Mouse (Mus musculus): ENCODE data around the gene Kat6b. TPM values are rescaled to one million over a fixed set of nuclear protein-coding genes. Genes with fewer than 3 reads are reported as not detected.

The Kat6b gene
- total and polyA plus RNA-seq, 3 experiments, result 2.3 to 10.9 (median 8.0) TPM

GRCm38 (mm10) chr14:21586481-21587118 lies 105.4 kb downstream of the Kat6b start:
- TF ChIP-seq JUN (IDR thresholded peaks at IDR 0.05; ENCODE audit: insufficient read depth, low read depth, low read length), result no peak
- TF ChIP-seq E2F4 (IDR thresholded peaks at IDR 0.05; ENCODE audit: insufficient replicate concordance, low read depth, low read length), result no peak
- Histone ChIP-seq H3K79me2 (replicated peaks; ENCODE audit: control insufficient read depth, extremely low read depth, insufficient read depth, poor library complexity, severe bottlenecking) (no peaks in the 10 kb centered on the region), H3K4me2 (ENCODE audit: insufficient read depth, low read depth, poor library complexity, severe bottlenecking) (no peak overlapping the region), H3K9ac (ENCODE audit: insufficient read depth, low read depth) (no peak overlapping the region), H3K27me3 (replicated peaks) (no peaks in the 10 kb centered on the region), H3K9me3 (replicated peaks; ENCODE audit: low read length) (no peaks in the 10 kb centered on the region), H3K4me1 (ENCODE audit: control insufficient read depth in 1 of 2, insufficient read depth in 2 of 2) (peaks cover 2 to 19% of the 10 kb centered on the region in 2 experiments; a peak in 3 of 4 replicates), H3K4me3 (replicated peaks in 1 of 3; ENCODE audit: low read depth in 2 of 3, low read length in 2 of 3, poor library complexity in 1 of 3) (no peak overlapping the region), H3K27ac (ENCODE audit: insufficient read depth, low read depth) (no peak overlapping the region), H3K36me3 (replicated peaks in 1 of 2; ENCODE audit: control insufficient read depth in 1 of 2, insufficient read depth in 1 of 2, low read length in 1 of 2) (peaks cover 0 to 2% of the 10 kb centered on the region in 2 experiments)
- dilution Hi-C loops (cut with MboI; ENCODE audit: extremely low pct_ligation_motif_present, extremely low pct_unique_long_range_greater_than_20kb, low sequenced_read_pairs), result no loop called here
- DNase-seq (ENCODE audit: extremely low read depth), result no peak
- in situ Hi-C loops (cut with MboI; ENCODE audit: low pct_ligation_motif_present, low pct_unique_long_range_greater_than_20kb, low sequenced_read_pairs), result no loop called here

- H3K9me3 ChIP-seq (replicated peaks; ENCODE audit: low read length), result peaks cover 2% of the 10 kb centered on the region
- H3K27me3 ChIP-seq (replicated peaks), result no peaks in the 10 kb centered on the region
- no peak for DNase-seq (ENCODE audit: extremely low read depth)
- in situ Hi-C loops (cut with MboI; ENCODE audit: low pct_ligation_motif_present, low pct_unique_long_range_greater_than_20kb, low sequenced_read_pairs) (no loop called here), dilution Hi-C loops (cut with MboI; ENCODE audit: extremely low pct_ligation_motif_present, extremely low pct_unique_long_range_greater_than_20kb, low sequenced_read_pairs) (no loop called here)
- H3K4me2 ChIP-seq (ENCODE audit: insufficient read depth, low read depth, poor library complexity, severe bottlenecking), result no peak overlapping the region
- no peak overlapping the region for H3K9ac ChIP-seq (ENCODE audit: insufficient read depth, low read depth)
- H3K27ac ChIP-seq (ENCODE audit: insufficient read depth, low read depth), result no peak overlapping the region
- peaks cover 2 to 7% of the 10 kb centered on the region in 2 experiments; a peak in 2 of 4 replicates for H3K4me1 ChIP-seq (ENCODE audit: control insufficient read depth in 1 of 2, insufficient read depth in 2 of 2)
- H3K79me2 ChIP-seq (replicated peaks; ENCODE audit: control insufficient read depth, extremely low read depth, insufficient read depth, poor library complexity, severe bottlenecking), result no peaks in the 10 kb centered on the region
- H3K36me3 ChIP-seq (replicated peaks in 1 of 2; ENCODE audit: control insufficient read depth in 1 of 2, insufficient read depth in 1 of 2, low read length in 1 of 2), result peaks cover 0 to 2% of the 10 kb centered on the region in 2 experiments
- TF ChIP-seq HCFC1 (IDR thresholded peaks at IDR 0.05; ENCODE audit: low read depth, low read length) (no peak), NRF1 (IDR thresholded peaks at IDR 0.05; ENCODE audit: low read depth, low read length) (no peak), GABPA (IDR thresholded peaks at IDR 0.05; ENCODE audit: insufficient replicate concordance, low read depth, low read length) (no peak), RCOR1 (conservative IDR thresholded peaks at IDR 0.05; ENCODE audit: low read depth, low read length) (no peak), USF1 (IDR thresholded peaks at IDR 0.05; ENCODE audit: low read depth, low read length) (no peak), ZC3H11A (IDR thresholded peaks at IDR 0.05; ENCODE audit: low read depth, low read length) (no peak), MXI1 (IDR thresholded peaks at IDR 0.05; ENCODE audit: low read depth, low read length) (no peak), JUND (conservative IDR thresholded peaks at IDR 0.05; ENCODE audit: low read depth, low read length) (no peak), POLR2AphosphoS2 (IDR thresholded peaks at IDR 0.05; ENCODE audit: low read depth, low read length) (no peak), MAZ (IDR thresholded peaks at IDR 0.05; ENCODE audit: low read depth, low read length) (no peak), SIN3A (IDR thresholded peaks at IDR 0.05; ENCODE audit: low read length) (no peak), MAX (IDR thresholded peaks at IDR 0.05; ENCODE audit: low read length) (no peak), KAT2A (IDR thresholded peaks at IDR 0.05; ENCODE audit: insufficient replicate concordance, low read length) (no peak), ETS1 (conservative IDR thresholded peaks at IDR 0.05; ENCODE audit: low read depth, low read length) (no peak), JUN (IDR thresholded peaks at IDR 0.05; ENCODE audit: insufficient read depth, low read depth, low read length) (no peak), BHLHE40 (IDR thresholded peaks at IDR 0.05; ENCODE audit: low read depth, low read length) (no peak), IRF4 (IDR thresholded peaks at IDR 0.05; ENCODE audit: low read depth, low read length) (no peak), ZKSCAN1 (IDR thresholded peaks at IDR 0.05; ENCODE audit: borderline replicate concordance, low read depth, low read length) (no peak), ZMIZ1 (IDR thresholded peaks at IDR 0.05; ENCODE audit: low read depth, low read length) (no peak), EP300 (IDR thresholded peaks at IDR 0.05; ENCODE audit: low read length) (no peak)
- no peak overlapping the region for H3K4me3 ChIP-seq (replicated peaks in 1 of 3; ENCODE audit: low read depth in 2 of 3, low read length in 2 of 3, poor library complexity in 1 of 3)
Observed at GRCm38 (mm10) chr14:21587931-21588330, 106.7 kb downstream of the Kat6b start.

Measured in CH12.LX (cell line).